Mouse (Mus musculus) left cerebral cortex, postnatal 14 days (tissue): ENCODE measurements around the gene Elovl6. TPM values are rescaled to one million over a fixed set of nuclear protein-coding genes. Genes with fewer than 3 reads are reported as not detected.

Experiments used
- DNase-seq, 2 experiments: peaks; one replicate each; pipeline ENCODE4 v3.0.0; 2021 to 2022; ENCODE audit warnings: low spot score in 2 of 2, mixed read lengths in 1 of 2
- intact Hi-C: fragments of 180-260 bp; cut with DNase I; formaldehyde crosslinking; loops from one replicate; pipeline ENCODE4 v1.15.1; 2025
- total RNA-seq, 2 experiments: library from RNA; stranded (reverse); gene quantifications; 2 replicates each; pipeline ENCODE4 v1.2.3; 2021

Elovl6 gene
- total RNA-seq, 2 experiments from 2014 or later = 40.4 to 45.3 TPM

DNA sequence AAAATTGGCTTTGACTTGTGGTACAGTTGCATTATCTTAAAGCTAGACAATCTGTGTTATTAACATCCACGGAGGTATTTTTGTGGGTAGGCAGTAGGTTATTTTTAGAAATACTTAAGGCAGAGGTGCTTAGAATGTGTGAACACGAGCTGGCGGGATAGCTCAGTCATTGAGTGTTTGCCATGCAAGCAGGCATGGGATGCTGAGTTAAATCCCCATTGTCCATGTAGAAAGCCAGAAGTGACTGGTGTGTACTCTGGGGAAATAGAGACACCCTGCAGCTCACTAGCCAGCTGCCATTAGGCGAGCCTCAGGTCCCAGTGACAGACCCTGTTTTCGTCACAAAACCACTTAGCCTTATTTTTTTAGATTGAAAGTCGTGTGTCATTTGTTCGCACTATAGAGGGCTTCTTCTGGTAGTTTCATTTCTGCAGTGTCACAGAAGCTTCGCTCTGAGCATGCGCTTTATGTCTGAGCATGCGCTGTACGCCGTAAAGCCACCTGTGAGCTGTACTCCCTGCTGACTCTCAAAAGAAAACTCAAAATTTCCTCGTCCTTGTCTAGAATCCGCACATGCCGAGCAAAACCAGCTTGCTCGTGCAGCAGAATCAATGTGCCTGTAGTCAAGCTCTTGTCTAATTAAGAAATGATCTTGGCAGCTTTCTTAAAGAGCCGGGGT lies 58.5 kb downstream of the Elovl6 start:
- peak; percentile 79 to 85 for DNase-seq
- intact Hi-C loops = loop anchor here (5.0 kb wide), 1 partner anchor 47 kb away; no protein-coding TSS in a partner anchor

DNA sequence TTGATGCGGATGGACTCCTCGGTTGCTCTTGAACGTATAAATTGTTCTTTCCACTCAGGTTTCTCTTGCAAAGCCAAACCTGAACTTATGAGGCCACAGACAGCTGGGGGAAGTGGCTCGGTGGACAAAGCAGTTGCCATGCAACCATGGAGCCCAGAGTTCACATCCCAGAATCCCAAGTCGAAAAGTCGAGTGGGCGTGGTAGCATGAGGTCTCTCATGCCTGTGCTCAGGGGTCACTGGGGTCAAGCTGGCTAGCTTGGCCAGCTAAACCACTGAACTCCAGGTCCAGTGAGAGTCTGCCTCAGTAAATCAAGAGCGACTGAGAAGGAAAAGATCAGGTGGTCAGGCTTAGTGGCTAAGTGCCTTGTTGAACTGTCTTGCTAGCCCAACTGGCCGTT lies 59.1 kb downstream of the Elovl6 start:
- DNase-seq = no peak
- intact Hi-C loops = loop anchor here (5.0 kb wide), 1 partner anchor 46 kb away; no protein-coding TSS in a partner anchor

DNA sequence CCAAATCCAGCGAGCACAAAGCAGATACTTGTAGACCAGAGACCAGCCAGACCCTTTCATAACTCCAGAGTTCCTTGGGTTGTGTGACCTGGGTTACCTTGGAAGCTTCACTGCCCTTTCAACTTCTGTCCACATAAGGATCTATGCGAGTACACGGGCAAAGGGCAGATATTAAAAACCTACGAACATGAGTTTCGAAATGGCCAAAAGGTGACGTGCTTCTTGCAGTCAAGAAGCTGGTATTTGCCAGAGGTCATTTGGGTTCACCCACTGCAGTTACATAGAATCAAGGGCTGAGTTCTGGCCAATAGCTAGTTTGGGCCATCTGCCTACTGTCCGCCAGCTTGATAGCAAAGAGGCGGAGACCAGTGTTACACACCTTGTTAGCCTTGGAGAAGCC lies 59.6 kb downstream of the Elovl6 start:
- no peak for DNase-seq
- intact Hi-C loops = loop anchor here (5.0 kb wide), 1 partner anchor 46 kb away; no protein-coding TSS in a partner anchor

DNA sequence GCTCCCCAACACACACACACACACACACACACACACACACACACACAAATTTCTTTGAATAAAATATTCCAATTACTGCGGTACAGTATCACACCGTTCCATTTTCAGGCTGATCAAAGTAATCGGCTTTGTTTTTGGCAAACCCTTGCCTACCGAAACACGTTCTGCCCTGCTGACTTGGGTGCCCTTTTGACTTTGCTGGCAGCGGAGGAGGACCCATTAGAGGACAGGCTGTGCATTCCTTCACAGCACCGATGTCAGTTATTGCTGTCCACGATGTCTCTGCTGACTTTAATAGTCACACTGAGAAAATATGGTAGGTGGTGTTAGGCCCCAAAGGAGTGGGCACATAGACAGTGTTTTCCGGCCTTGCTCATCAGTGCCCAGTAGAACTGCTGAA lies 60.8 kb downstream of the Elovl6 start:
- intact Hi-C loops = loop anchor here (5.0 kb wide), 1 partner anchor 44 kb away; no protein-coding TSS in a partner anchor
- no peak for DNase-seq

DNA sequence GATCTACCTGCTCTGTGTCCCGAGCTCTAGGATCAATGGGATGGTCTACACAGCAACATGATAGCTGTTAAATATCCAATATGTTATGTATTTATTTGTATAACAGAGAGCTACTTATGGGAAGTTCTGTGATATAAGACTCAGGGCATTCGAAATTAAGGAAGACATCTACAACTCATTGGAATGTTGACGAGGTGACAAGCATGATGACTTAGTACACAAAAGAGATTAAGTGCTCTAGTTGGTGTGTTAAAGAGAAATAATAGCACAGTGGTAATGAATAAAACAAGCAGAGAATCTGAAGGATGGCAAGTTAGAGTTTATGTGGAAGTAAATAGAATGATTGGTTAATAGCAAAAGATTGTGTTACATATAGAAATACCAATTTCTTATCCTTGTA lies 61.6 kb downstream of the Elovl6 start:
- intact Hi-C loops = loop anchor here (5.0 kb wide), 1 partner anchor 44 kb away; no protein-coding TSS in a partner anchor
- no peak for DNase-seq

DNA sequence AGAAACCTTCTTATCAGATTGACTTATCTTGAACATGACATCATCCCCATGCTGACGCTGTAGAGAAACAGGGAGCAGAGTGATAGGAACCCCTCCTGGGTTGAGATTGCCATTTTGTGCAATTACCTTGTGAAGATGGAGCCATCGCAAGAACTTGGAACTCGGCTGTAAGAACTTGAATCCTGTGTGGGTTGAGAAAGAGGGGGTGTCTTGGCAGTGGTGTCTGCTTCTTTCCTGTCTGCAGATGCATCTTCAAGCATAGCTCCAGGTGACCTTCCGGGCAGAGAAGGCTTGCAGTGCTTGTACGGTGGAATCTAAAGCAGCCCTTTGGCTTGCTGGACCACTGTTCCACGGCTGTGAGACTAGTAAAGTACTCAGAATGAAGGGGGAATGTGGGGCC lies 63.9 kb downstream of the Elovl6 start:
- intact Hi-C loops = no loop called here
- no peak for DNase-seq

DNA sequence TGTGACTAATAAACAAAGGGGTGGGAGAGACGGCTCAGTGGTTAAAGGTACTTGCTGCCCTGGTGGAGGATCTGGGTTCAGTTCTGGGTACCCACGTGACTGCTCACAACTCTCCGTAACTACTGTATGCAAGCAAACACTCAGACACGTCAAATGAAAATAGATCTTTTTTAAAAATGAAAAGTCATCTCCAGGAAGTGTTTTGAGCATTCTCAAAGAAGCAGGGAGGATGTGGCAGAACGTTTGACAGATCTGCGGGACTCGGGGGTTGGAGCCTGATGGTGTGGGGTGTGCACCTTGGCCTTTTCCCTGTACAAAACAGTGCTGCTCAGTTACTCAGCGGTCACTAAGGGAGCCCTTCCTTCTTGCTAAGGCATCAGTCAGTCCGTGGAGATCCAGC lies 70.1 kb downstream of the Elovl6 start:
- intact Hi-C loops = no loop called here
- no peak for DNase-seq

DNA sequence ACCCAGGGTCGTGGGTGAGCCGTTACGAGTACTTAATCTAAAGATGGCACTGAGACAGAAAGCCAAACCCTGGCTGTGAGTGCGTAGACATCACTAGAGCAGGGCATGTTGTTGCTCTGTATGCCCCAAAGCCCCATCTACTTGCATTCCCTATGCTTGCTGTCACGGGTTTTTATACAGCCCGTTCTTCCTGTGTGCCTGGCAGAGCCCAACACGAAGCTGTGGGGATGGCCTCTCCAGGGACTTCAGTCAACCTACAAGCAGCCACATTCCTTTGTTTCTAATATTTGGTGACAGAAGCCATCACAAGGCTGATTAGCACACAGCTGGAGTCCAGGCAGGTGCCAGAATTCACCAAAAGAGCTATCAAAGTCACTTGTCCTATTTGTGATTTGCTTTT lies 73.3 kb downstream of the Elovl6 start:
- DNase-seq = no peak
- intact Hi-C loops = no loop called here

DNA sequence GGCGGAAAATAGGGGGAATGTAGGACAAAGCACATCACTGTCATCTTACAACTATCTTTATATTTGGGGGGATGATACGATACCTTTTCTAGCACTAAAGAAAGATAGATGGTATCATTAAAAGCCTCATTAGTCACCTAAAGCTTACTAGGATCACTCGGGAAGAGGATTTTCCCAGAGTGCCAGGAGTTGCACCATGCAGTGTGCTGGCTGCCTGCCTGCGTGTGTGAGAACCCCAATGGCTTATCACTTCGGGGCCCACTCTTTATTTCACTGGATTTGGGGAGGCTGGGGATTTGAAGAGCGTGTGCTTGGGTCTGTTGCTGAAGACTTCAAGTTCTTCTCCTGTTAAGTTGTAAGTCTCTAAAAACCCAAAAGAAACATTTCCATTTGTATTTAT lies 73.8 kb downstream of the Elovl6 start:
- no peak for DNase-seq

DNA sequence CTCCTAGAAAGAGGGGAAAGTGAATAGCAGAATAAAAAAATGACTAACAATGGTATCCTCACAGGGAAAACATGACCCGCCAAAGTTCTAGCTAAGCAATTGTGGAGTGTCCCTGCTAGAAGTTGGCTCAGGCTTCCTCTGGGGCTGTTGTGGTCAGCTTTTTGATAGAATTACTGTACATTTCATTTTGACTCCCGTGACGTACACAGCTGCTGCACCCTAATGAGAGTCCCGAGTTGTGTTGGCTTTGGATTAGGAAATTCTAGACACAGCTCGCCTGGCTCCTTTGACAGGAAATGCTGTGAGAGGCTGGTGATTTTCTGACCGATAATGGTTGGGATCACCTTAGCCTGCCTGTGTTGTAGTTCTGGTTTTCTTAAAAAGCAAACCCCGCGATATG lies 79.5 kb downstream of the Elovl6 start:
- no peak for DNase-seq
- intact Hi-C loops = no loop called here

More for the DNA sequence above, 73.8 kb downstream of the Elovl6 start:
- intact Hi-C loops = no loop called here

DNA sequence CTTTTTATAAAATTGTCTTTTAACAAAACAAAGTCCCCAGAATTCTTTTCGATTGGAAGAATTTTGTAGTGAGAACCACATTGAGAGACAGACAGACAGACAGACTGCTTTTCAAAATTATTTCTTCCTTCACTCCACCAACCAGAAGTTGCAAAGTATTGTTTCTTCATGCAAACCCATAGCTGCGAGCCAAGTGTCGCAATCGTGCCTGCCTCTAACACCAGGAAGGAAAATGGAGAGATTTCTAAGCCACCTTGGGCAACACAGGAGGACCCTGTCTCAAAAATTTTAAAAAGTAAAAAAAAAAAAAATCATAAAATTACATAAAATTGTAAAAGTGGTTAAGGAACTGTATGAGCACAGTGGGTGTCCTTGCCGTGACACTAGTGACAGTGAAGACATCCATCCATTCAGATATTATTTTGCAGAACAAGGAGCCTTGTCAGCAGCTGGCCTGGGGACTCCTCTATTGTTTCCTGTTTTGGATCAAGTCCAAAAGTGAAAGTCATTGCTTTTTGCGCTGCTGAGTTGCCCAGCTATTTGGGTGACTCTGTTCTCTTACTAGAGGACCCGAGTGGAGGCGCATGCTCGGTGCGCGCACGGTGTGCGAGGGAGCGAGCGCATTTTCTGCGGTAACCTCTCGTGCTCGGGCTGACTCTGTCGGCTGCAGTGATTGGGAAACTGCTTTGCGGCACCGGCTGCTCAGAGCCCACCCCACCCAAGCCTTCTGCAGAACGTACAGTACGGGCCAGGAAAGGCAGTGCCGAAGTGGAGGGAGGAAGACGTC lies 80.3 kb downstream of the Elovl6 start:
- intact Hi-C loops = no loop called here
- DNase-seq = no peak

DNA sequence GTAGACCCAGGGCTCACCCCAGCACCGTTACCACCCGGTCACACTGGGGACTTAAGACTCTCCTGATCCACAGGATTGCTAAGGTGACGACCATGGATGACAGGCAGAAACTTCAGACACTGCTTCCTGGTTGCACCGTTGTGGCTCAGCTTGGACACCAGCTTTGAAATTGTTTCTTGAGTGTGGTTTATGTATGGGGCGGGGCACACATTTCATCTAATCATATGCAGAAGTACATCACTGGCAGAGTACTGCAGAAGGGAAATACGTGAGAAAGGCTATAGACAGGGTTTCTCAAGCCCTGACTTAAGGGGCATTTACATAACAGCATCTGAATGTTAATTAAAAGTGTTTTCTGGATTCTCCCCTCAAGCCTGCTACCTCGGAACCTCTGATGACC lies 81.6 kb downstream of the Elovl6 start:
- intact Hi-C loops = no loop called here
- no peak for DNase-seq

DNA sequence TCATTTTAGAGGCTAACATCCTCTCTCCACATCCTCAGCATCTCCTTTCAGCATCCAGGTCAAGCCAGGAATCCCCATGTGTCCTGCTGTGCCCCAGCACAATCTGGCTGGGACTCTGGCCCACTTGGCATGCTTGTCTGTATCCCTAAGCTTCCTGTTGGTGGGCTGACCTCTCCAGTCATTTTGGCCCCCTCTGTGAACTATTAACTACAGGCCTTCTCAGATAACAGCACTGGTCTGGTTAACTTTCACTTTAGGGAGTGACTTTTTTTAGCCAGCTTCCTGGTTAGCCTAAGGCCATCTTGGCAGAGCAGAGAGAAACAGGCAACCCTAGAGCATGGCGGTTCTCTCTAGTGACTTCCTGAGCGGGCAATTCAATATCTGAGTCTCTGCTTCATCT lies 82.1 kb downstream of the Elovl6 start:
- intact Hi-C loops = no loop called here
- no peak for DNase-seq

DNA sequence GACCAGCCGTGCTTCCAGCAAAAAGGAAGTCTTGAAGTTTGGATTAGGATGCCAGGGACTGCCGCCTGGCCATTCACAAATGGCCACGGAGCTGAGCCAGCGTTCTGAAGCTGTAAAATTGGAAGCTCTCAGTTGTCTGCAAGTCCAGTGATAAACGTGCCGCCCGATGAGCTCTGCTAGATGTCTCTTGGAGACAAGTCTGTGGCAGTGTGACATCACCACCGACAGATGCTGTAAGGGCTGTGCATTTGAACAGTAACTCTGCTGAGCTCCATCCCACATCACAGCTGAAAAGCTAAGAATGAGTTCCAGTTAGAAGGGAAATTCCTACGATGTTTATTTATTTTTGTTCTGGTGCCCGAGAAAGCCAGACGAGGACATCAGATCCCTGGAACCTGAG lies 85.3 kb downstream of the Elovl6 start:
- DNase-seq = no peak
- intact Hi-C loops = no loop called here

DNA sequence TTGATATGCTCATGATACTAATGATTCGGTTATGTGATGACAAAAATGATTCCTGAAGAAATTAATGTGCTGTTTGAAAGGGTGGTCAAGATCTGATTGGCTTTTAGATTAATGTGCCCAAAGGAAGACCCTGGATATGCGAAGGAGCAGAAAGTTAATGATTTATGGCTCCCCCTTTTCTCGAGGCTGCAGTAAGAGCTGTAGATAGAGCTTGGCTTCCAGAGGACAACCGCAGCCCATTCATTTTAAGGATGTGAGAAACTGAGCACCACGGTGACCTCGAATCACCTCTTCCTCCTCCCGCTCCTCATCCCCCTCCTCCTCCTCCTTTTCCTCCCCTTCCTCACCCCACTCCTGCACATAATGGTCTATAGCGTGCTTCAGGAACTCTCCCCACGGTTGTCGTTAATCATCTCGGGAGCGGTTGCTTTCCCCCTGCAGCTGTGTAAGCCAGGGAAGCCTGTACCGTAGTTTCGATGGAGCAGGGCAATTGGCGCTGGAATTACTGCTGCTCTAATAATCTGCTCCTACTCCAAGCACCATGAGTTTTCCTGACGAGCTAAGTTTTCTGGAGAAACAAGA lies 87.1 kb downstream of the Elovl6 start:
- intact Hi-C loops = no loop called here
- DNase-seq = no peak

DNA sequence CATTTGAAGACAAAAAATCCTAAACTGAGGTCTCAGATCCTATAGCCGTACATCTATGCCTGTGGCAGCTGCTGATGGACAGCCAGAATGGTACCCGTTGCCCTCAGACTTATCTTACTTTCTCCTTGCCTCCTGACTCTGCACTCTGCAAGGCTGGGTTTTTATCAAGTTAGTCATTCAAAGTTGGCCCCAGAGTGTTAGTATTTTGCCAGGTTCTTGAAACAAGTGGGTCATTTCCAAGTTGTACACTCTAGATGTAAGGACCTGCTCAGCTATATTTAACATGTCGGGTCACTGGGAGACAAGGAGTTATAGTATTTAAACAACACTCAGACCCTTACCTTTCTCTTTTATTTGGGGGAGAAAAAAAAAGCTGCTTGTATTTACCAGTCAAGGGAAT lies 88.6 kb downstream of the Elovl6 start:
- intact Hi-C loops = no loop called here
- no peak for DNase-seq

DNA sequence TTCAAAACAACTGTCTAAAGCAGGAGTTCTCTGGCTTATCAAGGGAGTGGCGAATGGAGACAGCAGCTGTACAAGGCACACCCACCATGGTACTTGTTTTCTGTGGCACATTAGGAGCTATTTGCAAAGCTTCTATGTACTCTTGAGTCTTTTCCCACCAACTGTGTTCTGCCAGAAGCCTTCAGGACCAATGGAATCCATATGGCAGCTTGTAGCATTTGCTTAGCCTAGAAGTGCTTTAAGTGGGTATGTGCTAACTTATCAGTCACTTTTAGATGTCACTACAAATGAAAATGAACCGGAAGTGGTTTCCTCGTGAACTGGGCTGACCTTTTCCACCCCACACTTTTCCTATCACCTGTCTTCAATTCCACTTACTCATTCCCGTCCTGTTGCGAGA lies 89.1 kb downstream of the Elovl6 start:
- intact Hi-C loops = no loop called here
- no peak for DNase-seq

DNA sequence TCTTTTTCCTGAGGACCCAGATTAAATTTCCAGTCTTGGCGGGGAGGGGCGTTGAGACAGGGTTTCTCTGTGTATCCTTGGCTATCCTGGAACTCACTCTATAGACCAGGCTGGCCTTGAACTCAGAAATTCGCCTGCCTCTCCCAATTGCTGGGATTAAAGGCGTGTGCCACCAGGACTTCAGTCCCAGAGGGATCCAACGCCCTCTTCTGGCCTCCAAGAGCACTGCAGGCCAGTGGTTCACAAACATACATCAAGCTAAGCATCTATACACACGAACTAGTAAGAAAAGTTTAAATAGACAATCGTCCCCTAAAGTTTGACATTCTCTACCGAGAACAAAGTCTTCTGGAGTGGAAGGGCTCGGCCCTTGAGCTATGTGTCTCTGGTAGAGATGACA lies 90.0 kb downstream of the Elovl6 start:
- peak; percentile 16 to 45 for DNase-seq
- intact Hi-C loops = no loop called here

DNA sequence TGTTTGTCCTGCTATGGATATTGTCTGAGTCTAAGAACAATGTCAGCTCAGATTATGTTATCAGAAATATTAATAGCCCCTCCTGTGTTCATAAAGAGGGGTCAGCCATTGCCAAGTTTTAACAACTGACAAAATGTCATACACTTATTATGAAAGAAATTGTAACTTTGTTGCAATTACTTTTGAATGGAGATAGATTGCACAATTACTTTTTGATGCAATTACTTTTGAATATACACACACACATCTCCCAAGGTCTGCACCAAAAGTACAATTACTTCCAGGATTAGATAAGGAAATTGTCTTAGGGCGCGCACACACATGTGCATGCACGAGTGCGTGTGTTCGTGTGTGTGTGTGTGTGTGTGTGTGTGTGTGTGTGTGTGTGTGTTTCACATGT lies 90.5 kb downstream of the Elovl6 start:
- intact Hi-C loops = no loop called here
- DNase-seq = no peak

DNA sequence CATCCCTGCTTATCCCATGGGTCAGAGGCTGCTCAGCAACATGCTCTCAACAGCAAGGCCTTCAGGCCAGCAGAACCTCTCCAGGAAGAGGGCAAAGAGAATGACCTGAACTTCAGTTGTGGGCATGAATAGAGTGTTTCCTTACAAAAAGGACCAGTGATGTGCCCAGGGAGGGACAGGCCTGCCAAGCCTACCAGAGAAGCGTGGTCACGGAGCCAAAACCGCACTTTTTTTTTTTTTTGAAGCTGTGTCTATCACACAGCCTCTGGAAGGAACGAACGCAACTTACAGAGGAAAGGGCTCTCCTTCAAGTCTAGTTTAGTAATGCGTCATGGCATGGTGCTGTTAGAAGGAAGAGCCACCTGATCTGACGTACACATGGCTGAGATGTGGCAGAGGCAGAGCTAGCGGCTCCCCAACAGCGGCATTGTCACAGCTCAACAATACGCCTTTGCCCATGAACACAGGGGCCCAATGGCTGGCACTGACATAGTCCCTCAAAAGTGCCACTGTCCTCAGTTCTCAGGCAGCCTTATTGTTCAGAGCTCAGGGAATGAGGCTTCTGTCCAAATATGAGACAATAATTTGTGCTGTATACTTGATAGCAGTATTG lies 92.1 kb downstream of the Elovl6 start:
- no peak for DNase-seq
- intact Hi-C loops = no loop called here
